Mouse (Mus musculus): ENCODE measurements at regions not wholly inside any gene's neighbourhood (a gene's known extent, or its start where the extent isn't known, plus 50 kb on each side); places are given as distances from the start of the nearest gene placed in this dataset.

DNA sequence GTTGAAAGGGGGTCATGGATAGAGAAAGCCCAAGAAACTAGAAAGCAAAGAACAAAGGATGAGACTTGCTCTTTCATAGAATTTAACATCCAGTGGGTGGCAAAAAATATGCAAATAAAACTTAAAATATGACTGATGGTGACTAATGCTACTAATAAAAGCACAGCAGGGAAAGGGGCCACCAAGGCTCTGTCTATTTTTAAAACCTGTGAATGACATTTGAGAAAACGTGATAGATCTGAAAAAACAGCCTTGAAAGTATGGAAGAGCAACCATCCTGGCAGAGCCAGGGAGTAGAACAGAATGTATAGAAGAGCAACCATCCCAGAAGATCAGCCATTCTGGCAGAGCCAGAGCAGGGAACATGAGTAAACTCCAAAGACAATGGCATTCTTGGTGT, 91.9 kb upstream of the Hs3st1 start:
- DNase-seq (ENCODE audit: low read depth, low spot score): no peak

DNA sequence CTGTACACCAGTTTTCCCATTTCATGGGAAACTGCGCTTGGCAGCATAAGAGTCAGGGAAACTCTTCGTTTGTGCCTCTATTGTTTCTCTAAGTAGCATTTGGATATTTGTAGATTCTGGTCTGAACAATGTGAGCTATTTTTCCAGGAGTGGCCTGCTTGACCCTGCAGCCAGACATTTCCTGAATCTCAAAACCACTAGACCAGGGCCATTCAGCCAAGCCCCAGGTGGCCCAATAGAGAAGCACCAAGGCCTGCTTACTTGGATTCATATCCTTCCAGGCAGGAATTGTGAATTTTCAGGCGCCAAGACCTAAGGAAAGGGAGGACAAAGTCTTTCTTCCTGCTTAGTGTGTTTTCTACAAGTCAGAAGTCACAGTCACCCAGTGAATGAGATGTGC, 85.9 kb upstream of the Hs3st1 start:
- DNase-seq (ENCODE audit: low read depth, low spot score): no peak

DNA sequence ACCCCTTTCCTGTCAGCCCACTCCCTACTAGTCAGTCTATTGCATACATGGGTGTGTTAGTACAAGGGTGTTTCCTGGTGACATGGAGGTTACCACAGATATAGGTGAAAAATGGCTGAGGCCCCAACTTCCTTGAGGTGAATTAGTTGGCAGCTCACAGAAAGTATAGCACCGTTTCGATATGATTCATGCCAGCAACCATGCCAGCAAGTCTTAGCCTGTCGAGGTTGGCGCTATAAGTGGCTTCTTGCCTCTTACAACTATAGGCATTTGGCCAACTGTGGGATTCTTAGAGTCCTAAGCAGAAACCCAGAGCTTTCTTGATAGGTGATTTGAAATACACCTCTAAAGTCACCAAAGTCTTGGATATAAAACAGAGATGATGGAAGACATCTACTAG, 85.3 kb upstream of the Hs3st1 start:
- no peak for DNase-seq (ENCODE audit: low read depth, low spot score)

DNA sequence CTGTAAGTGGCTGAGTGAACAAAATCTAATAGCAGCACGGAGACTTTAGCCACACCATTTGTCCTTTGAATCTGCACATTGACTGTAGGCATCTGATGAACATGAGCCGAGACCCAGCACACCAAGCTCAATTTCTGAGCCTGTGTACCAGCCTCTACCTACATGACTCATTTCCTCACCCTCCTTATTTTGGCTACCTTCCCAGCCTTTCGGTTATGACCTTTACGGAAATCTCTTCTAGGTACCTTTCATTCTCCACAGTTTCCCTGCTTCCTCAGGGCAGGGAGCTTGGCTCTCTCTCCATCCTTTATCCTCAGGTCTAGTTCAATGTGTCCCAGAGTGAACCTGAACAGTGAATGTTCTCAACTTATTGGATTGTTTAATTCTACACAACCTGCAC, 77.3 kb upstream of the Hs3st1 start:
- DNase-seq (ENCODE audit: low read depth, low spot score): no peak

DNA sequence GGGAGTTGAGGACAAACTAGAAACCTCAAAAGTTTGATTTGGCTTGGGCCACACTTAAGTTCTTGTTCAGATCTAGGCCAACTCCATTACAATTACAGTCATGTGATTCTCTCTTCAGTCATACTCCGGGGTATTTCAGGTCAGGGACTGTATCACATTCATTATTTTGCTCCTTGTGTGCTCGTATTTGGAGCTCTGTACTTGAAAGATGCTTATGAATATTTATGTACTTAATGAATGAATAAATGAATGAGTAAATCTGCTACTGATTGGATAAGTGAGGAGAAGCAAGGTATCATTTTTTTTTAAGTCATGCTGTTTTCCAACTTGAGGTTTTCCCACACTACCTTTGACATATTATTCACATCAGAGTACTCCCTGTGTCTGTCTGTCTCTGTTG, 69.4 kb upstream of the Hs3st1 start:
- DNase-seq (ENCODE audit: low read depth, low spot score): no peak

DNA sequence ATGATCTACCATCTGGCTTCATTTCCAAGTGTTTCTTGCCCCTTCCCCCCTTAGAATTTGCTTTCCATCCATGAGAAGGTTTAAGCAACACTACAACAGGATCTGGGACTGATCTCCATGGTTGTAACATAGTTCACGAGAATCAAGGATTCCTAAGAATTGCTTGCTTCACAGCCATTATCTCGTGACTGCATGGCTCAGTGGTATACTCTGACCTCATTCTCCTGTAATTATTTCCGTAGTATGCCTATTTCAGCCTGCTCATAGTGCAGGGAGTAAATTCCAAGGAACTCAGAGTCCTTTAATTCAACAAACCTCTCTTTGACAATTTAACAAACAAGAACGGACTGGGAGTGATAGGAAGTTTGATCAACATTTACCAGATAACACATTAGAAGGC, 51.4 kb upstream of the Hs3st1 start:
- no peak for DNase-seq (ENCODE audit: low read depth, low spot score)
